Mouse (Mus musculus) kidney, postnatal 4 days (tissue): ENCODE measurements around the gene Ttc30a1.

Experiments
- DNase-seq, 2 experiments: peaks; one replicate each; pipeline ENCODE4 v3.0.0; 2021; ENCODE audit warnings: mixed read lengths in 2 of 2

Gene Ttc30a1

DNA sequence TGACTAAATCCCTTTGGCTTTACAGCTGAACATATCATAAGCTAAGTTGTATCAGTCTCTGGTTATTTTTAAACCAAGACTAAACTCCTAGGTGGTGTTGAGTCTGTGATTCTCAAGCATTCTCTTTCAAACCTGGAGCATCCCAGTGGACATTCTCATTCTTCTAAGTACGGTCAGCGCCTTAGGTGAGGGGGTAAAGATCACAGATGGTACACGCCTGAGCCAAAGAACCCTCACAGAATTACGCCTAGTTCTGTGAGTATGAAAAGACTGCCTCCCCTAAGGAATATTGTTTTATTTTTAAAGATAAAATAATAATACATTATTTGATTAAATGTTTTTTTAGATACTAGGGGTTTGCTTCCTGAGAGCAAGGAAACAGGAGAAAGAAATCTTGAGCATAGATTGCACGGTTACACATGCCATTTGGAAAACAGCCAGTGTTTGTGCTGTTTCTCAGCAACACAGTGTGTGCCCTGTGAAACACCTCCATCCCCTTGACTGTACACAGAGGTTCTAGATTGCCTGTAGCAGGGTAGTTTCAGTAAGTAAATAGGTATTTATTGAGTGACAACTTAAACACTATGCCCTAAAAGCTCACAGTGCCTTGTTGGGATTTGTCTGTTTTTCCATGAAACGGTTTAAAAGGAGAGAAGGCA lies 51.9 kb downstream of the Ttc30a1 start:
- DNase-seq: no peak

DNA sequence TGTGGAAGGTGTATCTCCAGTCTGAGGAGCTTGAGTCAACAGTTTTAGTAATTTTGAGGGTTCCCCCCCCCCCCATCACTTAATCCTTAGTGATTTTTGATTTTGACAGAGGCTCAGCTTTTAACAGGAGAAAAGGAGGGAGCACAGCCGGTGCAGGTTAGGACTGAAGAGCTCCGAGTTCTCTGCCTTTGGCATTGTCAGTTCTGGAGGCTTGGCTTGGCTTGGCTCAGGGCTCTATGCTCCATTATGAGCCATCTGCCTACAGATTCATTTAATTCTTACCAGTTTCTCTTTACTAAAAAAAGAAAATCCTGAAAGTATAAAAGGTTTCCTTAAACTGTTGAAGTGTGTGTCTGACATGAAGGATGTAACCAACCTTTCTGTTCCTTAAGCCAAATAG lies 52.6 kb downstream of the Ttc30a1 start:
- no peak for DNase-seq
